Mouse (Mus musculus) macrophage (primary cell): ENCODE results near the gene Dok4. TPM values are rescaled to one million over a fixed set of nuclear protein-coding genes. Genes with fewer than 3 reads are reported as not detected.
A peak's percentile ranks its signal among the peaks of the same experiment; 100 is the strongest.

Experiments
- H3K27ac ChIP-seq: fragments of 350-480 bp; formaldehyde crosslinking; 2 replicates; pipeline ENCODE4 v1.9.0; 2021
- H3K36me3 ChIP-seq: fragments of 350-480 bp; formaldehyde crosslinking; 2 replicates; pipeline ENCODE4 v1.9.0; 2021; ENCODE audit errors: inconsistent target
- H3K4me3 ChIP-seq: fragments of 350-480 bp; formaldehyde crosslinking; 2 replicates; pipeline ENCODE4 v1.9.0; 2021; ENCODE audit errors: inconsistent target
- H3K79me2 ChIP-seq: fragments of 350-480 bp; formaldehyde crosslinking; 2 replicates; pipeline ENCODE4 v1.9.0; 2021; ENCODE audit errors: inconsistent target
- WGBS: methylation state at CpG from one replicate; pipeline ENCODE4 v1.1.7; 2026; ENCODE audit warnings: inconsistent platforms; ENCODE audit not compliant: missing documents; 5-methylcytosine and 5-hydroxymethylcytosine counted together
- polyA plus RNA-seq: library from polyadenylated mRNA; stranded (reverse); fragments of 250-400 nt; gene quantifications from 3 replicates; pipeline ENCODE4 v1.2.4, GENCODE M21; 2018; ENCODE audit warnings: inconsistent platforms
- total RNA-seq, 78 experiments: library from RNA; depleted of rRNA; stranded (reverse); fragments of 250-400 nt; gene quantifications; 1 replicate in 9 of 78; 2 replicates in 24 of 78; 3 replicates in 43 of 78; 4 replicates in 2 of 78; pipeline ENCODE4 v1.2.4; 2018; ENCODE audit warnings: inconsistent platforms in 56 of 78

Dok4 gene
- 1 to 10 TPM in 12 of 26 experiments, under 1 TPM in 12, not detected in 2; 0.29 to 2.8 (median 1.0) TPM for total RNA-seq (2018; cell fraction: chromatin; rRNA removed)
- total RNA-seq (2018; cell fraction: cytosol; rRNA removed), result 1 to 10 TPM in 16 of 26 experiments, under 1 TPM in 10; 0.53 to 2.9 (median 1.5) TPM
- total RNA-seq (2018; cell fraction: nucleus; rRNA removed), result 1 to 10 TPM in 11 of 26 experiments, under 1 TPM in 15; 0.29 to 7.2 (median 0.91) TPM
- polyA plus RNA-seq, result 1.9 to 2.3 TPM (median 2.0 TPM) in 3 replicates

DNA sequence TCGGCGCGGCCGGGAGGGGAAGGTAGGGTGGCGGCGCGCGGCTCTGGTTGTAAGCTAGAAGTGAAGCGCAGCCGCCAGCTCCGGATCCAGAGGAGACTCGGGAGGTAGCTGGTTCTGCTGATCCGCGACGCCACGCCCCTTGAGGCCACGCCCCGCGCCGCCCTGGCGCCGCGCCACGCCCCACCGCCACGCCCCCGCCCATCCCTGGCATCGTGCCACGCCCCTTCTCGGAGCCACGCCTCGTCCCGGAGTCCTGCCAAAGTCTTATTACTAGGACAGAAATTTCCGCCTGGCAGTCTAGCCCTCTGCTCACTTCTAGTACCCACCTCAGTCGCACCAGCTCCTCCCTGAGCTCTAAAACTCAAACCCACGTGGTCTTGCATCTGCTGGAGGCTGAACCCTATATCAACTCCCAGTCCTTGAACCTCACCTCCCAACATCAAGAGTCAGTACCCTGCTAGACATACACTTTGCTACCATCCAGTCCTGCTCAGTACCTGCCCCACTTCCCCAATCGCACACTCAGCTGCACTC lies at the start of gene Dok4:
Gene Dok4, minus strand, starts transcription at position 134 of the 534 bp plus-strand sequence.
- no peaks in the 10 kb centered on the region for H3K79me2 ChIP-seq
- no peaks in the 10 kb centered on the region for H3K36me3 ChIP-seq
- H3K27ac ChIP-seq, result no peak within 1 kb of the TSS
- peak within 1 kb of the TSS; percentile 40 for H3K4me3 ChIP-seq
- under 1% methylated on average over 25 of the region's 37 CpGs for WGBS

DNA sequence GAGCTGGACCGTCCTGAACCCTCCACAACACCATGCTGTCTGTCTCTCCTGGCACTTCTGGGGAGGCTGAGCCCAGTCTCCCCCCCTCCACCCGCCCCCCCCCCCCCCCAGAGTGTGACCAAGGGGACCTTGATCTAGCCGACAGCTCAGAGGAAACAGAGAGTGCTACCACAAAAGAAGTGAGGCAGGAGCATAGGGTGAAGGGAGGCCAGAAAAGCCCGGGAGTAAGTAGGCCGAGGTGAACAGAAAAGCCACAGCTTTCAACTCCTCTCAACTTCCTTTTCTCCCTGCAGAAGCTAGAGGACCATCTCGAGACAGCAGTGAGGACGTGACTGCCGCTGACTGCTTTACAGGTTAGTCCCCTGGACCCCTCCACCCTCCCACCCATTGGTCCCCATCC lies 47.3 kb upstream of the Dok4 start, which contains the start of gene Adgrg5:
Gene Adgrg5, plus strand, starts transcription at position 290 of the 400 bp plus-strand sequence.
- H3K36me3 ChIP-seq, result no peaks in the 10 kb centered on the region
- H3K79me2 ChIP-seq, result no peaks in the 10 kb centered on the region
- H3K27ac ChIP-seq, result no peak within 1 kb of the TSS
- H3K4me3 ChIP-seq, result no peak within 1 kb of the TSS
- WGBS, result 15% methylated on average over 8 of the region's 8 CpGs

DNA sequence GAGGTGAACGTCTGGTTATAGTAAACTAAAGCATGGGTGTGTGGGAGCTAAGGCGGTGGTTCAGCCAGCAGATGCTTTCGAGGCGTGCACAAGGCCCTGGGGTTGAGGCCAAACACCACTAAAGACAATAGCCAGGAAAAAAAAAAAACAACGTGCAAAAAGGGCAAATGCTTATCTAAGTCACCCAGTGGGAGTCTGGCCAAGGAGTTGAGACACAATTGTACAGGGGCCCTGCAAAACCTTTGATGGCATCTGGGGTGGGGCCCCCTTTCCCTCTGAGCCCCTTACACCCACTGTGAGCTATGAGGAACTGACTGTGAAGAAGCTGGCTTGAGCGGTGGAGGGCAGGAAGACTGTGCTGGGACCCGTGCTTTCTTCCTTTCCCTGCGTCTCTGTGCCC lies 46.5 kb upstream of the Dok4 start:
- Histone ChIP-seq H3K4me3 (no peak overlapping the region), H3K79me2 (no peaks in the 10 kb centered on the region), H3K27ac (no peak overlapping the region), H3K36me3 (no peaks in the 10 kb centered on the region)
- WGBS, result 46% methylated on average over 7 of the region's 8 CpGs

- H3K79me2 ChIP-seq, result no peaks in the 10 kb centered on the region
- no peak overlapping the region for H3K4me3 ChIP-seq
- H3K36me3 ChIP-seq, result no peaks in the 10 kb centered on the region
- H3K27ac ChIP-seq, result no peak overlapping the region
- 91% methylated on average over 6 of the region's 6 CpGs for WGBS
Measured at GRCm38 (mm10) chr8:94922176-94922575, 46.0 kb upstream of the Dok4 start.

GRCm38 (mm10) chr8:94919256-94919655 lies 43.1 kb upstream of the Dok4 start:
- Histone ChIP-seq H3K4me3 (no peak overlapping the region), H3K79me2 (no peaks in the 10 kb centered on the region), H3K27ac (no peak overlapping the region), H3K36me3 (no peaks in the 10 kb centered on the region)

- no peak within 1 kb of the TSS for H3K27ac ChIP-seq
- H3K4me3 ChIP-seq, result no peak within 1 kb of the TSS; the same call in 1 of the 2 replicates
- H3K79me2 ChIP-seq, result no peaks in the 10 kb centered on the region
- no peaks in the 10 kb centered on the region for H3K36me3 ChIP-seq
- WGBS, result 14% methylated on average over 46 of the region's 51 CpGs
Measured at GRCm38 (mm10) chr8:94917851-94918495, 41.8 kb upstream of the Dok4 start, which contains the start of gene Ccdc102a. Gene Ccdc102a, minus strand, starts transcription at chr8:94918098.

- Histone ChIP-seq H3K4me3 (no peak overlapping the region; the same call in 1 of the 2 replicates), H3K36me3 (no peaks in the 10 kb centered on the region), H3K79me2 (no peaks in the 10 kb centered on the region), H3K27ac (no peak overlapping the region)
- WGBS, result 2% methylated on average over 26 of the region's 27 CpGs
Measured at GRCm38 (mm10) chr8:94917352-94917751, 41.2 kb upstream of the Dok4 start.

GRCm38 (mm10) chr8:94916960-94917324 lies 40.8 kb upstream of the Dok4 start:
- no peak overlapping the region; the same call in 1 of the 2 replicates for H3K4me3 ChIP-seq
- no peaks in the 10 kb centered on the region for H3K36me3 ChIP-seq
- H3K27ac ChIP-seq, result no peak overlapping the region
- 31% methylated on average over 10 of the region's 10 CpGs for WGBS
- H3K79me2 ChIP-seq, result no peaks in the 10 kb centered on the region

DNA sequence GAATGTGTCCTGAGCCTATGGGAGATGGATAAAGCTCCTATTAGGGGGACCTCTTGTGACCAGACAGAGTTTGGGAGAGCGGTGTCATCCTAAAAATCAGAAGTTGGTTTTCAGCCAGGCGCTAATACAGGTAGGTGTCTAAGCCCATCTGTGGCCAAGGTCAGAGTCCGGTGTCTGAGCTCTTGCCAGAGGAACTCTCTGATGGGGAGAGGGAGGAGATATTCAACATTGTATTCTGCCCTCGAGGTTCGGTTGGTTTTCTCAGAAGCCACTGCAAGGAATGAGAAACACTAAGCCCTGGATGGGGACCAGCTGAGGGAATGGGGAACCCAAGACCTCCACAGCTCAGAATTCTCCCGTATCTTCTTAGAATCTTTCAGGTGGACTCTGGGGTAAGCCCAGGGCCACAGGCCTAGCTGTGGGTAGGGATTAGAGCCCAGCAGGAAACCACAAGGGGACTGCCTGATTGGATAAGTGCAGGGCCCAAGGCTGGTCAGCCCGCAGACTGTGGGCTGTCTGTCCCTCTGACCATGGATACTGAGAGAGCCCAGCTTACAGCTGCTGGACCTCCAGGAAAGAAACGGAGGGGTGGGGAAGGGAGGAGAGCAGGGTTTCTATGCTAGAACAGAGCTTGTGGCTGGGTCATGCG lies 40.3 kb upstream of the Dok4 start:
- Histone ChIP-seq H3K4me3 (no peak overlapping the region), H3K79me2 (no peaks in the 10 kb centered on the region), H3K36me3 (no peaks in the 10 kb centered on the region), H3K27ac (no peak overlapping the region)
- 42% methylated on average over 9 of the region's 9 CpGs for WGBS

GRCm38 (mm10) chr8:94914701-94915101 lies 38.6 kb upstream of the Dok4 start:
- Histone ChIP-seq H3K36me3 (no peaks in the 10 kb centered on the region), H3K4me3 (no peak overlapping the region), H3K27ac (no peak overlapping the region), H3K79me2 (no peaks in the 10 kb centered on the region)
- WGBS, result 77% methylated on average over 3 of the region's 3 CpGs

- no peaks in the 10 kb centered on the region for H3K79me2 ChIP-seq
- H3K27ac ChIP-seq, result no peak overlapping the region
- no peak overlapping the region for H3K4me3 ChIP-seq
- WGBS, result 87% methylated on average over 6 of the region's 6 CpGs
- no peaks in the 10 kb centered on the region for H3K36me3 ChIP-seq
Measured at GRCm38 (mm10) chr8:94914256-94914655, 38.1 kb upstream of the Dok4 start.

- Histone ChIP-seq H3K79me2 (no peaks in the 10 kb centered on the region), H3K36me3 (no peaks in the 10 kb centered on the region), H3K4me3 (no peak overlapping the region), H3K27ac (no peak overlapping the region)
- 80% methylated on average over 55 of the region's 77 CpGs for WGBS
Measured at GRCm38 (mm10) chr8:94913061-94913660, 37.0 kb upstream of the Dok4 start.

DNA sequence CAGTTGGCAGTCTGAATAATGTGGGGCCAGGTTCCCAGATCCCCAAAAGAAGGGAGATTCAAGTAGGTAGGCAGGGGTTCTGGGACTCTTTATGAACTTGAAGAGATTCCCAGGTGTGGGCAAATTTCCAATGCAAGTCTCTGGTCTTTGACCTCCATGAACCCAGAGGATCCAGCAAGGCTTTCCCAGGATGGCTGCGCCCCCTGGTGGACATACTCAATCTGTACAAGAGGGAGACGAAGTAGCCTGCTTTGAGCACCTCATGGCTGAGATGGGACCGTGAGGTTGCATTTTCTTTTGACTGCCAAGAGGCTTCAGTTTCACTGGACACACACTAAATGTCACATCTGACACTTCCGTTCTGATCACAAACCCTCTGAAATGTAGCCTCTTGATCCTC lies 32.7 kb upstream of the Dok4 start:
- Histone ChIP-seq H3K79me2 (no peaks in the 10 kb centered on the region), H3K4me3 (no peak overlapping the region), H3K27ac (no peak overlapping the region), H3K36me3 (no peaks in the 10 kb centered on the region)
- 5% methylated on average over 4 of the region's 4 CpGs for WGBS

GRCm38 (mm10) chr8:94907591-94908300 lies 31.6 kb upstream of the Dok4 start:
- Histone ChIP-seq H3K4me3 (no peak overlapping the region), H3K36me3 (no peaks in the 10 kb centered on the region), H3K27ac (no peak overlapping the region), H3K79me2 (no peaks in the 10 kb centered on the region)
- 89% methylated on average over 18 of the region's 18 CpGs for WGBS
